Mouse (Mus musculus) gastrocnemius, postnatal 14 days (tissue): ENCODE measurements around the gene Rho. TPM values are rescaled to one million over a fixed set of nuclear protein-coding genes. Genes with fewer than 3 reads are reported as not detected.

Source experiments
- DNase-seq: peaks from one replicate; pipeline ENCODE4 v3.0.0; 2021; ENCODE audit warnings: mixed read lengths
- intact Hi-C: fragments of 180-260 bp; cut with DNase I; formaldehyde crosslinking; loops from one replicate; pipeline ENCODE4 v1.15.1; 2025; ENCODE audit warnings: low total_unique reads
- total RNA-seq, 2 experiments: library from RNA; stranded (reverse); gene quantifications; 2 replicates each; pipeline ENCODE4 v1.2.3; 2021

Gene Rho
- total RNA-seq, 2 experiments from 2014 or later = 0.14 to 0.22 TPM

DNA sequence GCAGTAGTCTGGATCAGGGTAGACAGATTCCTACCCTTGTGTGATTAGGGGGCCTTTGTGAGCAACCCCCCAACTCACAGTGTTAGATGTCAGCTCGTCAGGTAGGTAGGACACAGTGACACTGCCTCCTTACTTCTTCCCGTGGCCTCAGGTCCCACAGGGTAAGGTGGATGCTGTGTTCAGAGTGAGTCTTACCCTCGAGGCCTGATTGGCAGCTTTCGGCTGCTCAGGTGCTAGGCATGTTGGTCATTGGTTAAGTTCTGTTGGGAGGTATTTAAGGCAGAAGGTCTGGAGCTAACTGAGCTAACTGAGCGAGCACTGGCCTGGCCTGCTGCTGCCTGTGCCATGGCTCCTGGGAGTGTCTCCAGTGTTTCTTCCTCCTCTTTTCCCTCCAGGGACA lies 13.1 kb downstream of the Rho start, which contains the start of gene H1foo:
Gene H1foo, plus strand, starts transcription at position 301 of the 400 bp plus-strand sequence.
- DNase-seq = no peak
- intact Hi-C loops = no loop called here

DNA sequence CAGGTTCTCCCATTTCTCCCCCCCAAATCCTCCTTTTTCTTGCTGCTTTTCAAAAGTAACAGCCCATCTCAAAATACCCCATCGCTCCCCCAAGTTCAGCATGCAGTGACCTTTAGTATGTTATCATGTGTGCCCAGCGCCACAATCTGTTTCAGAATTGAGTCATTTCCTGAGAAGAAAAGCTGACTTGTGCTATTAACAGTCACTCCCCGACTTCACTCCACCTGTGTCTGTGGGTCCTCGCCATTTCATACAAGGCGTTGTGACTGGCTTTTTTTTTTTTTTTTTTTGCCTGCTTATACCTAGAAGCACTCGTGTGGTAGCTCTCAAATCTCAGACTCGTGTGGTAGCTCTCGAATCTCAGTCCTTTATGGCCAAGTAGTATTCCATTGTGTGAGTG lies 14.1 kb downstream of the Rho start:
- intact Hi-C loops = no loop called here
- DNase-seq = no peak

- intact Hi-C loops = no loop called here
- DNase-seq = no peak
Observed at GRCm38 (mm10) chr6:115946389-115946788, 14.8 kb downstream of the Rho start.

- DNase-seq = no peak
- intact Hi-C loops = no loop called here
Observed at GRCm38 (mm10) chr6:115954506-115955074, 23.0 kb downstream of the Rho start.

GRCm38 (mm10) chr6:115955169-115955568 lies 23.6 kb downstream of the Rho start:
- no peak for DNase-seq

DNA sequence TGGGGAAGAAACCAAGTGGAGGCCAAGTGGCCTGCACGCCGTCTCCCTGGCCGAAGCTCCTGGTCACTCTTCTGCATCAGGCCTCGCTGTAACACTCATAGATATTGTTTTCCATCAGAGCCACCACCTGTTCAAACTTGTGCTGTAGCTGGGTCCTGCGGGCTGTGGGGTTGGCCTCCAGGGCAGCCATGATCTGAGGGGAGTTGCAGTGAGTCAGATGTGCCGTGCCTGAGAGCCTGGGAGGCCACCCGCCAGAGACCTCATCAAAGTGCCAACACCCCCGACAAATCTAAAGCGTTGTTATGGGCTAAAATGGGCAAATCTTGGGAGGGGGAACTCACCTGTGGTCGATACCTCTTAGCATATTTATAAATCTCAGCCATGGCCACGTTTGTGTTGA lies 24.1 kb downstream of the Rho start:
- no peak for DNase-seq
- intact Hi-C loops = no loop called here

More at GRCm38 (mm10) chr6:115955169-115955568, 23.6 kb downstream of the Rho start:
- intact Hi-C loops = no loop called here

GRCm38 (mm10) chr6:115956418-115956921 lies 24.9 kb downstream of the Rho start:
- intact Hi-C loops = no loop called here
- no peak for DNase-seq

- intact Hi-C loops = no loop called here
- peak; percentile 68 for DNase-seq
Observed at GRCm38 (mm10) chr6:115956922-115957601, 25.5 kb downstream of the Rho start.

- intact Hi-C loops = no loop called here
- no peak for DNase-seq
Observed at GRCm38 (mm10) chr6:115957681-115958080, 26.1 kb downstream of the Rho start.

DNA sequence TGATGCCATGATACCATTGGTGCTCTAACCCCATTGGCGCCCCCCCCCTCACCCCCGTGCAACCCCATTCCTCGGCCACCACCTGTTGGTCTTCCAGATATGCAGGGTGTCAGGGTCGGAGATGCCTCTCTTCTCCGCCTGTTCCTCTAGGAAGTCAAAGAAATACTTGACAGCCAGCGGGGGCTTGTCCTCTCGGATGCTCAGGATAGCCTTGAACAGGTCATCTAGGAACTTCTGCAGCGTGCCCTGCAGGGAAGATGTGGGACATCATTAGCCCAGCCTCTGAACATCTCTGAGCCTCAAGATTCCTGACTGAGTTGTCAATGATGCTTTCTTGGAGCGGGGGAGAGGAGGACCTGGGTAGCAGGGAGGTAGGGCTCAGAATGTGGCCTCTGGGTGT lies 26.9 kb downstream of the Rho start:
- no peak for DNase-seq
- intact Hi-C loops = no loop called here

DNA sequence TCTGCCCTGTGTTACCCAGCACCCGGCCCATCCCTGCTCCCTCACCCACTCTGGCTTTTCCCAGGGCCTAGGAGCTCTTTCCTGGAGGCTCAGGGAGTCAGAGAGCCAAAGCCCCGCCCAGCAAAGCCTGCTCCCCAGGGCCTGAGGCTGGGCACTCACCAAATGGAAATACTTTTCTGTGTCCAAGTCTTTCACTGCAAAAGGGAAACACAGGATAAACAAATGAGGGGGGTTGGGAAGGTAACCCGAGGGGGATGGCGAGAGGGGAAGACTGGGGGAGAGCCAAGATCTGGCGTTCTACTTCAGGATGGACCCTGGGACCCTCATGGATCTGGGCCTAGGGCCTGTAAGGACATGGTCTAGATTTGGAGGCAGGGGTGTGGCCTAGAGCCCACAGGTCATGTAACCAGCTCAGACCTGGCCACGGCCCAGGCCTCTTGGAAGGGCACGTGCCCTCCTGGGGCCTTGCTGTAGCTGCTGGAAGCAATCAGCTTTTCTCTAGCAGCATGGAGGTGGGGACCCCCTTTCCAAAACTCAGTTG lies 27.7 kb downstream of the Rho start:
- intact Hi-C loops = no loop called here
- peak; percentile 89 for DNase-seq

GRCm38 (mm10) chr6:115960322-115960721 lies 28.8 kb downstream of the Rho start:
- intact Hi-C loops = no loop called here
- no peak for DNase-seq

DNA sequence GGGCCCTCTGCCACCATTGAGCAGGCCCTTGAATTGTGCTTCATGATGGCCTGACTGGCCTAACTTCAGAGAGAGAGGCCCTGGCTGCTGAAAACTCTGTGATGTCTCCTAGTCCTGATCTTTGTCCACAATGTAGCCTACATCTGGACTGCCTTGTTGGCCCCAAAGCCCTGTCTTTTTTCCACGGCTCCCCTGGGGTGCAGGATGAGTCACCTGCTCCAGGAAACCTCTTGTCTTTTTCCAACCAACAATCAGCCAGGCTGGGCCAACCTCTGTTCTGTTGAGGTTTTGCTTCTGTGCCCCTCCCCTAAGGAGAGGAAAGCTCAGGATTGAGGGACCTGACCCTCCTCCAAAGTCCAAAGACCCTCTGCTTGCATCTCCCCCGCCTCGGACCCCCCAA lies 30.2 kb downstream of the Rho start:
- DNase-seq = no peak
- intact Hi-C loops = no loop called here

DNA sequence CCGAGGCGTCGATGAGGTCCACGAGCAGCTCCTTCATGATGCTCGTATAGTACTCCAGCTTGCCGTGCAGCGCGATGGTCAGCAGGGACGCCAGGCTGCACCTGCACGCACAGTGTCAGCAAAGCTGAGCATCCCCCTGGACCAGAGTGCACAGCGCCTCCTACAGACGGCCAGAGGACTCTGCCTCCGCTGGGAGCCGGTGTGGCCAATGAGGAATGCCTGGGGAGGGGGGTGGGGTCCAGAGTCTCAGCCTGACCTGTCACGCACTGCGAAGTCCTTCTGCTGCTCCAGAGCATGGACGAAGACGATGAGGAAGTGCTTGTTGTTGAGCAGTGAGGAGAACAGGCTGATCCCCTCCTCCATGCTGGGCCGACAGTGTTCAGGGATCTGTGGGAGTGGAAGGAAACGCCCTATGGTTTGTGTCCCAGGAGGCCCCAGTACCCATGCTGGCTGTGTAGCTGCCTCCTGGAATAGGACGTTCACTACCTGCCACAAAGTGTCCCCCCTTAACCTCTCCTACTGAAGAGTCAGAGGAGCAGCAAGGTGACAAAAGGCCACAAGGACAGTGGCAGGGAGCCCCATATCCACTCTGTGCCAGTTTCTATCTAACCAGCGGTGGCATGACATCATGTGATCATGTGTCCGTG lies 31.0 kb downstream of the Rho start:
- intact Hi-C loops = no loop called here
- DNase-seq = no peak

- intact Hi-C loops = no loop called here
- no peak for DNase-seq
Observed at GRCm38 (mm10) chr6:115963656-115964055, 32.1 kb downstream of the Rho start.

GRCm38 (mm10) chr6:115966227-115966966 lies 34.8 kb downstream of the Rho start:
- no peak for DNase-seq
- intact Hi-C loops = no loop called here

DNA sequence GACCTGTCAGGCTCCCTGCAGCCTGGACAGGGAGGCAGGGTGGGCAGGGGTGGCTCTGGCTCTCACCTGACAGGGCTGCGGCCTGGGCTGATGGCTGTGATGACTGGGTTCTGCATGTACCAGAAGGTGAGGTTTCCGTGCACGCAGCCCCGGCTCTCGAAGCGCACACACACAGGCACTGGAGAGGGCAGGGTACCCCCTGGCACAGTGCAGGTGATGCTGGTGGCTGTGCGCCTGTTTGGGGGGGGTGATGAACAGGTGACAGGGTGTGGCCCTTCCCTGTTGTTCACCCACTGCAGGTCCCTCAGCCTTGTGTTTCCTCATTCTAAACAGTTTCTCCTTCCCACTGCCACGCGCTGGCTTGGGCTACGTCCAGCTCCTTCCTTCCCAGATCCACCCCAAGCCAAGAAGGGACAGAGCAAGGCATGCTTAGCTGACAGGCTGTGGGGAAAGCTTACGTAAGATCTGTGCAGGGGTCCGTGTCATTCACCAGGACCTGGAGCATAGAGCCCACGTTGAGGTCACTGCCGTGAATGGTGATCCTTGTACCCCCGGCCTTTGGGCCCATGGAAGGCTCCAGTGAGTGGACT lies 35.8 kb downstream of the Rho start:
- DNase-seq = no peak
- intact Hi-C loops = no loop called here

- intact Hi-C loops = no loop called here
- no peak for DNase-seq
Observed at GRCm38 (mm10) chr6:115968086-115968485, 36.5 kb downstream of the Rho start.

DNA sequence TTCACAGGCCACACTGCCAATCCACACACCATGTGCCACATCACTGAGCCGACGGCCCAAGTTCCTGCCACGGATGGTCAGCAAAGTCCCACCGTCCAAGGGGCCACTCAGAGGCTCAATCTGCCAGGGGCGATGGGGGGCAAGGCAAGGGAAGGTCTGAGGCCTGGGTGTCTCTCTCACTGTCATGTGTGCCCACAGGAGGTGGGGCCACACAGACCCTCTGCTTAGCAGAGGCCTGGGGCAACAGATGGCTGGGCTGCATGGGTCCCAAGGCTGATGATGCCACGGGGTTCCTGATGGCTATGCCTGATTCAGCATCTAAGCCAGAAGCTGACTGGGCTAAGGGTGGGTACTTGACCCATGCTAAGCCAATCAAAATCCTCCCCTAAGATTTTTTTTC lies 37.2 kb downstream of the Rho start:
- intact Hi-C loops = no loop called here
- no peak for DNase-seq

DNA sequence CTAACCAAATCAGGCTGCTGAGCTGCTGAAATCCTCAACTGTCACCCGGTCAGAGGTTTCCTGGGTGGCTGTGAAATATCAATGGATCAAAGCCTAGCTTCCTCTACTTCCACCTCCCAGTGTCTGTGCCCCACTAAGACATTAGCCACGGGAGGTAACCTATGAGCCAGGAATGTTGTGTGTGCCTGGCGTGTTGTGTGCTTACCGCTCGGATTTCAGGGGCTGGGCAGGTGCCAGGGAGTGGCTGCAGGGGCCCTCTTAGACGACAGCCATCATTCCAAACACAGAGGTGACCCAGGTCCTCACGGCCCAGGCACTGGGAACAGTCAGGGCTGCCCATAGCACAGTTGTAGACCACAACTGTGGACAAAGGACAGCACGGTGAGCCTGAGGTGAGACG lies 37.6 kb downstream of the Rho start:
- peak; percentile 39 for DNase-seq
- intact Hi-C loops = no loop called here
